Mouse (Mus musculus) right cerebral cortex, adult 2 months (tissue): ENCODE measurements around the gene Rnase4.

Experiments used
- DNase-seq, 2 experiments: peaks; one replicate each; pipeline ENCODE4 v3.0.0; 2021 to 2022; ENCODE audit warnings: low spot score in 2 of 2

Gene Rnase4

GRCm38 (mm10) chr14:51088970-51089673 is 1.8 kb upstream of the Rnase4 start:
- DNase-seq, result peak; percentile 99

- DNase-seq, result no peak
Observed at GRCm38 (mm10) chr14:51089674-51090076, 1.2 kb upstream of the Rnase4 start.

GRCm38 (mm10) chr14:51090077-51090781 is 648 bp upstream of the Rnase4 start:
- peak; percentile 91 to 95 for DNase-seq

GRCm38 (mm10) chr14:51092073-51092620 is 1.3 kb downstream of the Rnase4 start:
- no peak for DNase-seq

- DNase-seq, result no peak
Observed at GRCm38 (mm10) chr14:51093496-51093895, 2.6 kb downstream of the Rnase4 start.

- DNase-seq, result peak in 1 of 2 experiments; percentile 12
Observed at GRCm38 (mm10) chr14:51094096-51094875, 3.4 kb downstream of the Rnase4 start.

- DNase-seq, result no peak
Observed at GRCm38 (mm10) chr14:51094921-51095320, 4.0 kb downstream of the Rnase4 start.

GRCm38 (mm10) chr14:51095736-51096524 is 5.1 kb downstream of the Rnase4 start:
- no peak for DNase-seq

GRCm38 (mm10) chr14:51098300-51098699 is 7.4 kb downstream of the Rnase4 start:
- peak; percentile 90 to 95 for DNase-seq

GRCm38 (mm10) chr14:51098921-51099320 is 8.0 kb downstream of the Rnase4 start:
- DNase-seq, result no peak

- DNase-seq, result no peak
Observed at GRCm38 (mm10) chr14:51101284-51101683, 10.4 kb downstream of the Rnase4 start.

- DNase-seq, result peak; percentile 82 to 83
Observed at GRCm38 (mm10) chr14:51103217-51103616, 12.3 kb downstream of the Rnase4 start.

GRCm38 (mm10) chr14:51104366-51104765 is 13.5 kb downstream of the Rnase4 start:
- DNase-seq, result no peak

GRCm38 (mm10) chr14:51106449-51106967 is 15.6 kb downstream of the Rnase4 start:
- no peak for DNase-seq

- DNase-seq, result no peak
Observed at GRCm38 (mm10) chr14:51111966-51112365, 21.1 kb downstream of the Rnase4 start.

GRCm38 (mm10) chr14:51113476-51113875 is 22.6 kb downstream of the Rnase4 start:
- DNase-seq, result no peak

- no peak for DNase-seq
Observed at GRCm38 (mm10) chr14:51113916-51114560, 23.2 kb downstream of the Rnase4 start, which contains the start of gene Eddm3b. Gene Eddm3b (plus strand): TSS chr14:51114426.

GRCm38 (mm10) chr14:51125684-51126083 is 34.8 kb downstream of the Rnase4 start:
- no peak for DNase-seq

- DNase-seq, result no peak
Observed at GRCm38 (mm10) chr14:51127648-51128258, 36.9 kb downstream of the Rnase4 start.
